Mouse (Mus musculus) layer of hippocampus, adult 18-20 months (tissue): ENCODE measurements around the gene Retreg1. TPM values are rescaled to one million over a fixed set of nuclear protein-coding genes. Genes with fewer than 3 reads are reported as not detected.
"Not testable (repeated sequence)": the region's sequence is repeated elsewhere in the genome, so short reads cannot be mapped to it uniquely, and the experiment has no call there.

Experiments used
- DNase-seq, 2 experiments: peaks; one replicate each; pipeline ENCODE4 v3.0.0; 2022; ENCODE audit warnings: low spot score in 2 of 2
- microRNA-seq, 2 experiments: library from miRNA; unstranded; fragments of <30 nt; microRNA quantifications; one replicate each; pipeline ENCODE4 v1.2.0; 2021
- total RNA-seq, 2 experiments: library from RNA; stranded (reverse); gene quantifications; 2 replicates each; pipeline ENCODE4 v1.2.3; 2021

The Retreg1 gene
- total RNA-seq, 2 experiments from 2014 or later = 33.9 to 34.5 TPM

DNA sequence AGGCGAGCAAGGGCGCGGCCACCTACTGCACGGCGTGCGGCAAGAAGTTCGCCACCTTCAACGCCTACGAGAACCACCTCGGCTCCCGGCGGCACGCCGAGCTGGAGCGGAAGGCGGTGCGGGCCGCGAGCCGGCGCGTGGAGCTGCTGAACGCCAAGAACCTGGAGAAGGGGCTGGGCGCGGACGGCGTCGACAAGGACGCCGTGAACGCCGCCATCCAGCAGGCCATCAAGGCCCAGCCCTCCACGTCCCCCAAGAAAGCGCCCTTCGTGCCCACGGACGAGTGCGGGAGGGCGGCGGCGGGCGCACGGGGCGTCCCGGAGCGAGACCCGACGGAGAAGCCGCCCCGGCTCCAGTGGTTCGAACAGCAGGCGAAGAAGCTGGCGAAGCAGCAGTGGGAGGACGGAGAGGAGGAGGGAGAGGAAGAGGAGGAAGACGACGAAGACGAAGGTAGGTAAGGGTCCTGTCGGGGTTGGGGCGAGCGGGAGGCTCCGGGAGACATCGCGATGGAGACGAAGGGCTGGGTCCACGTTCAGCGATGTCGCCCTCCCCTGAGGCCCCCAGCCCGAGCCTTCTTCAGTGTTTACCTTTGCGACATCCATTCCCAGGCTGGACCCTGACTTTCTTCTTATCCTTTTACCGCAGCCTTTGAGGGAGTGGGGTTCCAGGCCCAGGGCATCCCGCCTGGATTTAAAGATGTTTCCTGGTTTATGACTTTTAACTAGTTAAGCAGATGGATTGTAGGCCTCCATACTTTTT, 141.9 kb downstream of the Retreg1 start:
- no peak for DNase-seq

DNA sequence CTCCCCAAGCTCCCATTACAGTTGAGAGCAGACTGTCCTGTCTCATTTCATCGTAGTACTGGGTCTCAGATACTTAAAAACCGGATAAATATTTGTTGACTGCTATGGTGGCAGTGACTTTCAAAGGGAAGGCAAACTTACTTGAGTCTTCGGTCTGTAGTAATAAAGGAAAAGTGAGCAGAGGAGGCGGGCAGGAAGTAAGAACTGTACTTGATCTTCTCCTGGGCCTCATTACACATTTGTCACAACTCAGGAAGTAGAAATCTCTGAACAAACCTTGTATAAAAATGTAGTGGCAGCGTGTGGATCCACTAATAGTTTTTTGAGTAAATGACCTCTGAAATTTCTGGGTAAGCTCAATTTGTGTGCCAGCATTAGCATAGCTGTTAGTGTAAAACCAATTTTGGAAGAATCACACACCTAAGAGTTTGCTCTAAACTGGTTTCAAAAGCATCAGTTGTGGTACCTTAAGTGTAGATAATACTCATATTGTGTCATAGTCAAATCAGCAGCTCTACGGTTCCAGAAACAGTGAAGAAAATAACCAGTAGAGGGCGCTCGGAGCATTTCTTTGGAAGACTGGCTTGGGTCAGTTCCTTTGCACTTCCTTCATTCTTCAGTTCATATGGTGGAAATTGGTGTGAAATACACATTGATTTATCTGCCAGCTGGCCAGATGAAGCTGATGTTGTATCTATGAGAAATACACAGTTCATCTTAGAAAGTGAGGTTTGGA, 150.2 kb downstream of the Retreg1 start:
- DNase-seq = peak; percentile 50 to 86

DNA sequence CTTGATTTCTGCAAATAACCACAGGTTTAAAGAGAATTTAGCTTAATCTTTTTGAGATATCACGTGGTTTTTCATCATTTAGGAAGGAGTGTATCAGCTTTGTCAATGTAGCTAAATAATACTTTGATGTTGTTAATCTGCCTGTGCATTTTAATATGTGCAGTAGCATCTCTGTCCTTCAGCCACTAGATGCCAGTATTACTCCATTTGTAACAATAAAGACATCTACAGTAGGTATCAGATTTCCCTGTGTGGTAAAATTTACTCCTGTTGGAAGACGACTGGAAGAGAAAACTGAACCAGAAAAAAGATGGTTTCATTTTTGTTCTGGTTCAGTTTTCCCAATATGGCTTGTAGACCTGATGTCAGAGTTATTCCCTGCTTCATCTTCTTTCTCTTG, 152.5 kb downstream of the Retreg1 start:
- peak in 1 of 2 experiments; percentile 50 for DNase-seq

DNA sequence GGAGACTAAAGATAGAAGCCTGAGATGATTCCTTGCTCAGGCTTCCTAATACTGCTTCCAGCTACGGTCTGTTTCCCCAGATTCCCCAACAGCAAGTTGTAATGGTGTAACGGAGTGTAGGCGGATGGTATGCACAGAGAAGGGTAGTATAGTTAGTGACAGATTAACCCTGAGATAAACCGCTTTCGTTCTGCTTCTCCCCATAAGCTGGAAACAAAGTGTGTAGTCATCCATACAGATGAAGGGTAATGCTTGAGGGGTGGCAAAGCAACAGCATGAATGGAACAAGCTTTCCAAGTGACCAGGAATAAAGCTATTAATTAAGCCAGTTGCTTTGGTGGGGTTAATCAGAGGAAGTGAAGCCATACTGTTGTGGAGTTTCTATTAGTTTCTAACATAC, 156.6 kb downstream of the Retreg1 start:
- not testable (repeated sequence) for DNase-seq

DNA sequence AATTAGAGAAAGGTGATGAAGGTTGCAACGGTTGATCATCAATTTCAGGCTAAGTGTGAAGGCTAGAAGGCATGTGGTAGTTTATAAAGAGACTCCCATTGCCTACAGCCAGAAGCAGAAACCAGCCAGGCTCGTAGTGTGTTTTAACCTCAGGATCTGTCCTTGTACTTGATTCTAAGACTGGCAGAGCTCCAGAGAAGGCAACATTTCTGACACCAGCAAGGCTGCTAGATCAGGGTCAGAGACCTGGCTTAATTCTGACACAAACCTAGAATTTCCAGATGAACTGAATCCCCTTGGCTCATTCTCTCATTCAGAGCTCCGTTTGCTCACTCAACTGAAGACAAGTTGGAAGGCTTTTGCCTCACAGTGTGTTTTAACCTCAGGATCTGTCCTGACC, 165.6 kb downstream of the Retreg1 start:
- DNase-seq = no peak

DNA sequence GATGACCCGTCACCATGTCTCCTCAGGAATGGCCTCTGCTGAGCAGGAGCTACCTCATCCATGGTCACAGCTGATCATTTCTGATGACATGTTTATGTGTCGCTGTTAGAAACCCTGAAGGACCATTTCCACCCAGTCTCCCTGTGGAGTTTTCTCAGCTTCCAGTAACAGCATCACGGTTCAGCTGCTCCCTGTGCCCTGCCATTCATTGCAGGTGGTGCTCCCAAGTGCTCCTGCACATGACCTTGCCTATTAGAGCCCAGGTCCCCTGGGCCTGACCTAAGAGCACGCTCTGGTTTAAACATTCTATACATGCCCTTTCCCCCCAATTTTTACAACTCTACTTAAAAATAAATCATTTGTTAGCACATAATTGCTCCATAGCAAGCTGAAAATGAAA, 169.9 kb downstream of the Retreg1 start:
- DNase-seq = no peak

DNA sequence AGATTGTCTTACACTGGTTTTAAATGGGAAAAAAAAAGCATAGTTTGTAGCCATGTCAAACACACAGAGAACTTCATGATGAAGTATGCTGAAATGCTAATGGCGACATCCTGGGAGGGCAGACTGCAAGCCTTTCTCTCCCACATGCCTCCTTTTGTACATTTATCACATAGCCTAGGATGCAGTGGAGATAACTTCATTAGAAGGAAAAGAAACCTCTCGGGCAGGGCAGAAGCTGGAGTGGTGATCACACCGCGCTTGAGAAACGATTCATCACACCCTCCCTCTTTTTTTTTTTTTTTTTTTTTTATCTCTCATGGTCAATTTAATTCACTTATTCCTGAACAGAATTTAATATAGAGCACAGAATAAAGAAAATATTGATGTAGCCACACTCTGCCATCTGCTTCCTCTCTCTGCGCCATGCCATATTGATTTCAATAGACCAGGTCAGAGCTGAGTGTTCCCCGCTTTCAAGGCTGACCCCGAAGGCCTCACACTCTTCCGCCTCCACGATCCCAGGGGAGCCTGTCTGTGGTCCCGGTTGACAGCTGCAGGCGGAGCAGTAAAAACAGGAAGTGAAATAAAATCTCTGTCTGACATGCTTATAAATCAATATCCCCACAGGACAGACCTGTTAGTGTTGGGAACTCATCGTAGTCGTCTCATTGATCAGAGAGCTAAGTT, 173.1 kb downstream of the Retreg1 start:
- no peak for DNase-seq

DNA sequence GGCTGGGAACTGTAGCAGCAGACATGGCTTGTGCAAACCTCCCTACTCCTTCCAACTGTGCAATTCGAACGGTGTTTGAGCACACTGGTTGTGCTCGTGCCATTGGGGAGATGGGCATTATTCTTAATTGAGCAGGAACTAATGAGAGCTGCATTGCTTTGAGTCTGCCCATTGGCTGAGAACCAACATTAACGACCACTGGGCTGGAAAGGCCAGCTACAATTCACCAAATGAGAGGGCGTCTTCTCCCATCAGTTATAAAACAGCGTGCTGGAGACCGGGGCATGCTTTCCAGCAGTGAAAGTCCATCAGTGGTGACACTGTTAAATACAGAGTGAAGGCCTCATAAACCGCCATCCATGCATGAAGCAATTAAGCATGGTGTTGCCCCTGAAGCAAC, 178.7 kb downstream of the Retreg1 start:
- DNase-seq = no peak

DNA sequence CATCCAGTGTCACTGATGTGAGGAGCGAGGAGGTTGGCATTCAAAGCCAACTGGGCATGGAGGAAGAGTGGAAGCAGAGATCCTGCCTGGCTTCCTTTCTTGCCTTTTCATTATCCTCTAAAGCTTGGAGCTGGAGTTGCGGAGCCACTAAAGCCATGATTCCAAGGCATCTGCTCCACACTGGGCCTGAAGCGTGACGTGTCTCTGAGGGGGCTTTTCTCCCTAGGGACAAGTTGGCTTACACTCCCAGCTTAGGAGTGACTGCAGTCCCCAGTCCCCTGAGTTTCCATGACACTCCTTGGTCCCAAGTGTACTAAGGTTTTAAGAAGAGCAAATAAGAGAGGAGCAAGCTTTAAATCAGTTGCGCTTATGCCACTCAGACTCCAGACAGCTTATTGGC, 179.7 kb downstream of the Retreg1 start:
- DNase-seq = no peak

Small RNAs within 50 kb of the gene (microRNA-seq; reads per million reads assigned to microRNA genes)
- gene Mir7212 = 0 to 0.39 reads per million in 2 experiments

Other genes starting within 250 kb of the Retreg1 start
- gene Myo10, start 220.7 kb upstream of the Retreg1 start, total RNA-seq = 10 to 100 TPM; 49.7 to 50.7 TPM
- 10 to 100 TPM; 49.4 to 50.7 TPM for gene Zfp622, start 141.2 kb downstream of the Retreg1 start, total RNA-seq